Mouse (Mus musculus) CH12.LX (cell line): ENCODE results near the gene Upp2. TPM values are rescaled to one million over a fixed set of nuclear protein-coding genes. Genes with fewer than 3 reads are reported as not detected.

Experiments
- DNase-seq: peaks from one replicate; pipeline ENCODE4 v3.0.0-alpha.2; 2013; ENCODE audit errors: extremely low read depth
- H3K27ac ChIP-seq: 2 replicates; pipeline ENCODE4 v1.5.1; 2012; ENCODE audit warnings: low read depth, mild to moderate bottlenecking, control low read depth, moderate library complexity; ENCODE audit not compliant: insufficient read depth
- H3K27me3 ChIP-seq: replicated peaks from 2 replicates; pipeline ENCODE3; 2012; ENCODE audit warnings: inconsistent platforms
- H3K36me3 ChIP-seq, 2 experiments: replicated peaks in 1 of 2; 2 replicates each; pipeline versions ENCODE3 to v1.6.1; 2012; ENCODE audit warnings: inconsistent platforms in 1 of 2, low read length in 1 of 2, mild to moderate bottlenecking in 1 of 2, mixed read lengths in 1 of 2, moderate library complexity in 1 of 2; ENCODE audit not compliant: control insufficient read depth in 1 of 2, insufficient read depth in 1 of 2
- H3K4me1 ChIP-seq, 2 experiments: 2 replicates each; pipeline ENCODE4 v1.6.1; 2012; ENCODE audit warnings: inconsistent platforms in 1 of 2, moderate library complexity in 1 of 2; ENCODE audit not compliant: insufficient read depth in 2 of 2, control insufficient read depth in 1 of 2
- H3K4me2 ChIP-seq: 2 replicates; pipeline ENCODE4 v1.6.1; 2012; ENCODE audit warnings: low read depth, mild to moderate bottlenecking, control low read depth; ENCODE audit not compliant: poor library complexity, insufficient read depth, severe bottlenecking
- H3K4me3 ChIP-seq, 3 experiments: fragments of 150-350 bp in 1 of 3; sonication (generic) in 1 of 3; replicated peaks in 1 of 3; 2 replicates each; pipeline versions ENCODE3 to v1.5.1; 2011 to 2012; ENCODE audit warnings: low read depth in 2 of 3, low read length in 2 of 3, mild to moderate bottlenecking in 2 of 3, moderate library complexity in 2 of 3, control low read depth in 1 of 3, improper control_type of control experiment in 1 of 3, inconsistent platforms in 1 of 3, mixed read lengths in 1 of 3; ENCODE audit not compliant: poor library complexity in 1 of 3
- H3K79me2 ChIP-seq: replicated peaks from 2 replicates; pipeline ENCODE4 v1.6.1; 2012; ENCODE audit warnings: mild to moderate bottlenecking, moderate library complexity; ENCODE audit not compliant: control insufficient read depth, poor library complexity, insufficient read depth, severe bottlenecking; ENCODE audit errors: extremely low read depth
- H3K9ac ChIP-seq: 2 replicates; pipeline ENCODE4 v1.6.1; 2012; ENCODE audit warnings: low read depth, mild to moderate bottlenecking, control low read depth, moderate library complexity; ENCODE audit not compliant: insufficient read depth
- H3K9me3 ChIP-seq: replicated peaks from 2 replicates; pipeline ENCODE3; 2012; ENCODE audit warnings: low read length, inconsistent platforms, mixed read lengths
- BHLHE40 ChIP-seq: IDR thresholded peaks from 2 replicates; pipeline ENCODE4 v1.6.1; 2011; ENCODE audit warnings: mild to moderate bottlenecking, low read depth, low read length, improper control_type of control experiment
- CHD1 ChIP-seq: IDR thresholded peaks from 2 replicates; pipeline ENCODE4 v1.6.1; 2012; ENCODE audit warnings: low read depth, low read length, improper control_type of control experiment, inconsistent platforms
- CTCF ChIP-seq, 2 experiments: IDR thresholded peaks in 1 of 2; conservative IDR thresholded peaks in 1 of 2; 2 replicates each; pipeline ENCODE4 v1.5.1; 2011 to 2012; ENCODE audit warnings: low read depth in 2 of 2, low read length in 2 of 2, improper control_type of control experiment in 1 of 2, inconsistent platforms in 1 of 2, mild to moderate bottlenecking in 1 of 2, moderate library complexity in 1 of 2
- EP300 ChIP-seq: IDR thresholded peaks from 2 replicates; pipeline ENCODE4 v1.6.1; 2011; ENCODE audit warnings: low read length, improper control_type of control experiment
- HCFC1 ChIP-seq: IDR thresholded peaks from 2 replicates; pipeline ENCODE4 v1.6.1; 2012; ENCODE audit warnings: low read depth, mild to moderate bottlenecking, inconsistent platforms, low read length, improper control_type of control experiment
- IRF4 ChIP-seq: IDR thresholded peaks from 2 replicates; pipeline ENCODE4 v1.6.1; 2014; ENCODE audit warnings: low read depth, mild to moderate bottlenecking, inconsistent platforms, low read length, improper control_type of control experiment
- JUN ChIP-seq: IDR thresholded peaks from 2 replicates; pipeline ENCODE4 v1.6.1; 2011; ENCODE audit warnings: low read depth, mild to moderate bottlenecking, low read length, improper control_type of control experiment, moderate library complexity; ENCODE audit not compliant: insufficient read depth
- JUND ChIP-seq: conservative IDR thresholded peaks from 2 replicates; pipeline ENCODE4 v1.6.1; 2011; ENCODE audit warnings: low read depth, low read length, improper control_type of control experiment
- MAFK ChIP-seq: IDR thresholded peaks from 2 replicates; pipeline ENCODE4 v1.6.1; 2011; ENCODE audit warnings: low read length, improper control_type of control experiment; ENCODE audit not compliant: insufficient replicate concordance
- MAX ChIP-seq: IDR thresholded peaks from 2 replicates; pipeline ENCODE4 v1.6.1; 2011; ENCODE audit warnings: low read length, improper control_type of control experiment
- MAZ ChIP-seq: IDR thresholded peaks from 2 replicates; pipeline ENCODE4 v1.6.1; 2012; ENCODE audit warnings: low read depth, mild to moderate bottlenecking, inconsistent platforms, low read length, improper control_type of control experiment, moderate library complexity
- NELFE ChIP-seq: IDR thresholded peaks from 2 replicates; pipeline ENCODE4 v1.6.1; 2011; ENCODE audit warnings: low read depth, low read length, improper control_type of control experiment
- NRF1 ChIP-seq: IDR thresholded peaks from 2 replicates; pipeline ENCODE4 v1.6.1; 2014; ENCODE audit warnings: low read depth, mild to moderate bottlenecking, inconsistent platforms, low read length, improper control_type of control experiment, moderate library complexity
- POLR2AphosphoS2 ChIP-seq: IDR thresholded peaks from 2 replicates; pipeline ENCODE4 v1.6.1; 2011; ENCODE audit warnings: low read depth, low read length, improper control_type of control experiment
- SIN3A ChIP-seq: IDR thresholded peaks from 2 replicates; pipeline ENCODE4 v1.6.1; 2012; ENCODE audit warnings: low read length, improper control_type of control experiment, inconsistent platforms
- TBP ChIP-seq: conservative IDR thresholded peaks from 2 replicates; pipeline ENCODE4 v1.6.1; 2011; ENCODE audit warnings: low read depth, low read length, improper control_type of control experiment
- TCF12 ChIP-seq: IDR thresholded peaks from 2 replicates; pipeline ENCODE4 v1.6.1; 2014; ENCODE audit warnings: low read depth, mild to moderate bottlenecking, inconsistent platforms, low read length, improper control_type of control experiment
- UBTF ChIP-seq: IDR thresholded peaks from 2 replicates; pipeline ENCODE4 v1.6.1; 2012; ENCODE audit warnings: low read depth, mild to moderate bottlenecking, inconsistent platforms, low read length, improper control_type of control experiment, moderate library complexity
- USF1 ChIP-seq: IDR thresholded peaks from 2 replicates; pipeline ENCODE4 v1.6.1; 2014; ENCODE audit warnings: low read depth, mild to moderate bottlenecking, inconsistent platforms, low read length, improper control_type of control experiment
- USF2 ChIP-seq: conservative IDR thresholded peaks from 2 replicates; pipeline ENCODE4 v1.6.1; 2011; ENCODE audit warnings: low read depth, low read length, improper control_type of control experiment
- ZKSCAN1 ChIP-seq: IDR thresholded peaks from 2 replicates; pipeline ENCODE4 v1.6.1; 2012; ENCODE audit warnings: low read depth, inconsistent platforms, low read length, improper control_type of control experiment, borderline replicate concordance
- ZMIZ1 ChIP-seq: IDR thresholded peaks from 2 replicates; pipeline ENCODE4 v1.6.1; 2012; ENCODE audit warnings: low read depth, mild to moderate bottlenecking, inconsistent platforms, low read length, improper control_type of control experiment
- ZNF384 ChIP-seq: IDR thresholded peaks from 2 replicates; pipeline ENCODE4 v1.6.1; 2012; ENCODE audit warnings: low read depth, low read length, improper control_type of control experiment, inconsistent platforms
- dilution Hi-C: fragments of 300-500 bp; cut with MboI; formaldehyde crosslinking; loops from 2 replicates; pipeline ENCODE4 v1.14.3; 2020; ENCODE audit warnings: low sequenced_read_pairs; ENCODE audit not compliant: extremely low pct_unique_long_range_greater_than_20kb, extremely low pct_ligation_motif_present
- in situ Hi-C: fragments of 300-500 bp; cut with MboI; formaldehyde crosslinking; loops from 3 replicates; pipeline ENCODE4 v1.14.3; 2019; ENCODE audit warnings: low sequenced_read_pairs, low pct_ligation_motif_present, low pct_unique_long_range_greater_than_20kb, mixed read lengths
- polyA plus RNA-seq: library from polyadenylated mRNA; unstranded; fragments of >175 nt; gene quantifications from 2 replicates; pipeline ENCODE4 v1.2.1, GENCODE M21; 2012; ENCODE audit warnings: low read depth; ENCODE audit not compliant: insufficient read length
- total RNA-seq, 2 experiments: library from RNA; depleted of rRNA; stranded (reverse); fragments of 300-350 nt in 1 of 2; fragments of >200 nt in 1 of 2; gene quantifications; 2 replicates each; pipeline ENCODE4 v1.2.3; 2012 to 2014

Gene Upp2
- total and polyA plus RNA-seq, 3 experiments, result not detected

DNA sequence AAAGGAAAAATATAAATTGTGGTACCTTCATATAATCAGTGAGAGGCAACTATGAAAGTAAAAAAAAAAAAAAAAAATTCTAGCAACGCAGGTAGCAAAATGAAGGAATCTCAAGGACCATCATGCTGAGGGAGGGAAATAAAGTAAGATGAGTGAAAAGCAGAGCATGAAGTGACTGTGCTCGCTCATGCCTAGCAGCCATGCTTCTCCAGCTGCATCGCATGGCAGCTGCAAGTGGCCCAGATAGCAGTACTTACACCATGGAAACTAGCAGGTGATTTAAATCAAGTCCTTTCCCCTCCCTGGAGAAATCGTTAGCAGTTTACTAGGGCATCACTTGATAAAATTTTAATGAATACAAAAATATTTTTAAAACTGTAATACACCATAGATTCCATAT is 34.3 kb downstream of the Upp2 start:
- Histone ChIP-seq H3K27ac (no peak overlapping the region), H3K27me3 (no peaks in the 10 kb centered on the region), H3K79me2 (no peaks in the 10 kb centered on the region), H3K9me3 (peaks cover 33% of the 10 kb centered on the region), H3K36me3 (no peaks in the 10 kb centered on the region), H3K4me1 (no peaks in the 10 kb centered on the region), H3K9ac (no peak overlapping the region), H3K4me3 (no peak overlapping the region), H3K4me2 (no peak overlapping the region)
- peak; percentile 6 for DNase-seq
- in situ Hi-C loops (no loop called here), dilution Hi-C loops (no loop called here)
- TF ChIP-seq NRF1, result no peak
- TF ChIP-seq JUND, result no peak
- no peak for TF ChIP-seq CTCF (conservative IDR thresholded peaks at IDR 0.05 in 1 of 2, IDR thresholded peaks at IDR 0.05 in 1 of 2; ENCODE audit: low read depth in 2 of 2, low read length in 2 of 2)
- TF ChIP-seq HCFC1, result no peak
- TF ChIP-seq MAZ, result no peak
- TF ChIP-seq ZNF384, result no peak
- TF ChIP-seq USF2, result no peak
- TF ChIP-seq ZMIZ1, result no peak
- no peak for TF ChIP-seq TBP
- no peak for TF ChIP-seq UBTF
- no peak for TF ChIP-seq POLR2AphosphoS2
- no peak for TF ChIP-seq TCF12
- TF ChIP-seq ZKSCAN1, result no peak
- TF ChIP-seq USF1, result no peak
- TF ChIP-seq EP300, result no peak
- no peak for TF ChIP-seq MAFK
- TF ChIP-seq SIN3A, result no peak
- TF ChIP-seq JUN, result no peak
- no peak for TF ChIP-seq CHD1

DNA sequence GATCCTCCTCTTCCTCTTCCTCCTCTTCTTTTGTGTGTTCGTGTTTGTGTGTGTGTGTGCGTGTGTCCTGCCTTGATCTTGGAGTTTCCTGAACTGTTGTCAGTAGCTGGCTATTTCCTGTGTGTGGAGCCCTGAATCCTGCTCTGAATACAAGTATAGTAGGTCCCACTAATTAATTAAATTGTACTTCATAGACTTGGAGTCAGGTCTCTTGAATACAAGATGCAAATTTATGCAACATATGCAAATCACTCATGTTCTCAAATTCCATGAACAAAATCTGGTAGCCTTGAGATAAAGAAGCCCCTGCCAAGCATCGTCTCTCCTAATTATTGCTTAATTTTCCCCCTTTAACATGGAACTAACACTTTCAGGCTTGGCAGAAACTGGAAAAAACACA is 36.3 kb downstream of the Upp2 start:
- Histone ChIP-seq H3K4me2 (no peak overlapping the region), H3K27ac (no peak overlapping the region)
- TF ChIP-seq MAX (no peak), NELFE (no peak), CTCF (conservative IDR thresholded peaks at IDR 0.05 in 1 of 2, IDR thresholded peaks at IDR 0.05 in 1 of 2; ENCODE audit: low read depth in 2 of 2, low read length in 2 of 2) (no peak), IRF4 (no peak), HCFC1 (no peak), USF1 (no peak), TBP (no peak), BHLHE40 (no peak)
- TF ChIP-seq, all 38 proteins: peak for 0
- dilution Hi-C loops, result no loop called here
- Histone ChIP-seq H3K36me3 (no peaks in the 10 kb centered on the region), H3K4me3 (no peak overlapping the region), H3K27me3 (no peaks in the 10 kb centered on the region), H3K4me1 (no peaks in the 10 kb centered on the region), H3K9me3 (peaks cover 22% of the 10 kb centered on the region), H3K9ac (no peak overlapping the region), H3K79me2 (no peaks in the 10 kb centered on the region)
- in situ Hi-C loops, result no loop called here
- DNase-seq, result no peak
